Mouse (Mus musculus) frontal cortex, adult (tissue): Measurements from ENCODE around the gene Vps35.

ENCODE experiments used
- ATAC-seq: cut with Nextera tagmentation; 2 replicates; pipeline ENCODE4 v1.9.2; 2017; ENCODE audit warnings: mild to moderate bottlenecking, moderate library complexity, mixed read lengths; ENCODE audit not compliant: low TSS enrichment

Gene Vps35

DNA sequence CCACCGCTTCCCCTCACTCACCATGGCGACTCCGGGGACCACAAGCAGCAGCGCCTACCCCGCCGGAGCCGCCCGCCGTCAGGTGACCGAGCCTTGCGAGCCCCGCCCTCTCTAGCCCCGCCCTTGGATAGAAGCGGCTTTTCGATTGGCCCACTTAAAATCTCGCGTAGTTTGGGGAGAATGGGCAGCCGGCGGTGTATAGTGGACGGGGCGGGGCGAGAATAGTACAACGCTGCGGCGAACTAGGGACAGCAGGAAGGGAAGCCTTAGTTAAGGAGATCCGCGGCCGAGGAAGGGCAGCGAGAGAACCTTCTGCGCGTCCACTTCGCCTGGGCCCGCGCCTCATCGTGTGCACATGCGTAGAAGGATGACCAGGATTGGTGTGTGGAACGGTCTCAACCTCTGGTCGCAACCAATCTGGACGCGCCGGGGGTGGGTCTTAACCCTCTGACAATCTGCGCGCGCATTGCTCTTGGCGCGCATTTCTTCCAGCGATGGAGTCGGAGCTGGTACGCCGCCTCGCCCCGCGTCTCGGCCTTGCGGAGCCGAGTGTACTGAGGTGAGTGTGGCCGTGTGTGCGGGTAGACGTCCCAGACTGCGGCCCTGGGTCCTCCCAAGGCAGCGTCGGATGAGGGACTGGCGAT is at the start of gene Vps35, which contains the start of gene Orc6:
Gene Vps35, minus strand, starts transcription at position 369 of the 644 bp plus-strand sequence.
Gene Orc6, plus strand, starts transcription at position 199 of the 644 bp plus-strand sequence.
- peak; percentile 98 for ATAC-seq

GRCm38 (mm10) chr8:85339871-85340573 is 40.4 kb upstream of the Vps35 start:
- no peak for ATAC-seq

GRCm38 (mm10) chr8:85337681-85338080 is 38.1 kb upstream of the Vps35 start:
- ATAC-seq: no peak

DNA sequence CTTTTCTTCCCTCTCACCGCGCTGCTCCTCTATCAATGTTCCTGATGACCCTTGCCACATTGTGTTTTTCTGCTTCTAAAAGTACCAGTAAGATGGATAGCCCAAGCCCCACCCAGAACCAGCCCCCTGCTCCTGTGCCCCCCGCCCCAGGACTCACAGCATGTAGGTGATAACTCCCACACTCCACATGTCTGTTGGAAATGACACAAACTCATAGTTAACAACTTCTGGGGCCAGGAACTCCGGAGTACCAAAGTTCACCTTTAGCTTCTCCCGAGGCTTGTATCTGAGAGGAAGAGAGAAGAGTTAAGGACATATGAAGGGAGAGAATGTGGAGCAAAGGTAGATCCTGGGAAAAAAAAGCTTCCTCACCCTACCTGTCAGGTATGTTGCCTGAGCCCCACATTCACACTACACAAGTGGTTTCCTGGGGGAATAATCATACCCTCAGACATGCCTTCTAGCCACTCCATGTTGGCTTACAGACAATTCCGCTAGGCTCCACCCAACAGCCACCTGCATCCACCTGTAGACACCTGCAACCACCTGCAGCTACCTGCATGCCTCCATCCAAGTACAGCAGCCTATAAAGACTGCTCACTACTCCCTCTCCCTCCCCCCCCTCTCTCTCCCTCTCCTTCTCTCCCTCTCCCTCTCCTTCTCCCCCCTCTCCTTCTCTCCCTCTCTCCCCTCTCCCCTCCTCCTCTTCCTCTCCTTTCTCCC is 36.8 kb upstream of the Vps35 start:
- no peak for ATAC-seq

DNA sequence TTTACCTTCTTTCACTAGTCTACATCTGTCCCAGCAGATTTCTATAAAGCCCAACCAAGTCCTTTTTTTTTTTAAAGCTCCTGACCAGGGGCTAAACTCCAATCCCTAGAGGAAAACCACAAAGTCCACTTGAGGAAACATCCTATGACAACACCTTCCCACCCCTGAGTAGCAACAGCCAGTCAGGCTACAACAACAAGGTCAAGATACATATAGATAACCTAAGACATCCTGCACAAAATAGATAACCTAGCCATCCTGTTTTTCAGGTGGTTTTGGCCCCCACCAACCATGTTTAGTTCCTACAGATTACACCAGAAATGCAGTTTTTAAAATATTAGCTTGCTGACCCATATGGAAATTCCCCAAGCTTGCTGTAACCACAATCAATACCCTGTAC is 35.5 kb upstream of the Vps35 start:
- ATAC-seq: no peak

- no peak for ATAC-seq
Measured at GRCm38 (mm10) chr8:85329506-85329905, 29.9 kb upstream of the Vps35 start.

DNA sequence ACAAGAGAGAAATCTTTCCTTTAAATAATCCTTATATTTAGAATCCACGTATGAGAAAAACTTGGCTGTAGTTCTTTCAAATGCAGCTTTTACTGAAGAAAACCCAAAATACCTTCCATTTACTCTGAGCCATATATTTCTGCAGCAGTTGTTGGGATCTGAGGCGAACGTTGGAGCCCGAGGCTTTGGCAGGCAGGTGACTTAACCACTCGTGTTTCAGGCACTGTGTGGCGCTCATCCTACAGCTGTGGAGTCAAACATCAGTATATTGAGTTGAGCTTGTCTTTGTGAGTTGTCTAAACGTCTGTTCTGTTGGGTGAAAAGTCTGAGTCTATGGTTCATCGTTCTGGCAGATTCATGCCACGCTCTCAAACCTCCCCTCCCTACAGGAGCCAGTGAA is 27.4 kb upstream of the Vps35 start:
- ATAC-seq: no peak

- no peak for ATAC-seq
Measured at GRCm38 (mm10) chr8:85323084-85323483, 23.5 kb upstream of the Vps35 start.

DNA sequence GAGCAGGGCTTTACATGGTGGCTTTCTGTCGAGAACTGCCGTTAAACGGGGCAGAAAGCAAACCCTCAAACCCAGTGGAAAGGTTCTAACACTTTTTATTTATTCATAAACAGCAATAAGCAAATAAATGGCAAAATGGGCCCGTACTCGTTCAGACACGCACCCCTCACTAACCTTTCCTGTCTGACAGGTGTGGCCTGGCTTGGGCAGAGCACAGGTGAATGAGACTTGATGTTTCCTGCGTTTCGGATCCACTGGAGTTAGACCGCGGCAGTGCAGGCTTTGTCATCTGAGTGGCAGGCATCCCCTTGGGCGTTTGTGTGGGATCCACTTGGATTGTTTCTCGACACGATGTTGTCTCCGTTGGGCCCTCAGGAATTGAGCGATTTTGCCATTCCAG is 22.4 kb upstream of the Vps35 start:
- no peak for ATAC-seq

DNA sequence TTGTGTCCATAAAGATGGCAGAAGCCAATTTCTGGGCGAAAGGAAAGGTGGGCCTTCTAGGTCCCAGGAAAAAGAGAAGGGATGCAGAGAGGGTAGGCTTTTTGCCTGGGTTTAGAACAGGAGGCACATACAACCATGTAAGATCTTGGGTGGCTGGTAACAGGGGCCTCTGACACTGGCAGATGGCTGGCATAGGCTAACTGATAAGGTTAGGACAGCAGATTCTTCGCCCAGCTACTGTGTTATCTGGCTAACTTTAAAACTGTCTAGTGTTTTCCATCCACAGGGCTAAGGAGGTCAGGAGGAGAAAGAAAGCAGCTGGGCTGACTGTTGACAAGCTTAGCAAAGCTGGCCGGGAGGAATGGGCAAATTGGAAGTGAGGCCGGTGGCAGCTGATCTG is 18.9 kb upstream of the Vps35 start:
- no peak for ATAC-seq

GRCm38 (mm10) chr8:85313036-85313435 is 13.4 kb upstream of the Vps35 start:
- ATAC-seq: no peak

GRCm38 (mm10) chr8:85311743-85312142 is 12.1 kb upstream of the Vps35 start:
- ATAC-seq: no peak

GRCm38 (mm10) chr8:85308564-85308963 is 9.0 kb upstream of the Vps35 start:
- no peak for ATAC-seq

GRCm38 (mm10) chr8:85303531-85303930 is 3.9 kb upstream of the Vps35 start:
- ATAC-seq: no peak

DNA sequence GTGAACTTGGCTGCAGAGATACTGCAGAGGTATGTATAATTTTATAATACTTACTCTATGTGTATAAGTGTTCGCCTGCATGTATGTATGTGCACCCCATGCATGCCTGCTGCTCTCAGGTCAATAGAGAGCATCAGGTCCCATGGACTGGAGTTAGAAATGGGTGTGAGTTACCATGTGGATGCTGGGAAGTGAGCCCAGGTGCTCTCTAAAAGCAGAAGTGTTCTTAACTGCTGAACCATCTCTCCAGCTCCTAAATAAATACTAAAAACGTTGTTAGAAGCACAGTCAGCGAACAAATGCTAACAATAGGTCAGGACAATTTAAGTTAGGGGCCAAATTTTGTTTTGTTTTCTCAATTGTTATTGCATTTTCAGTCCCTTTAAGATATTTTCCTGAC is 3.3 kb upstream of the Vps35 start:
- no peak for ATAC-seq

- no peak for ATAC-seq
Measured at GRCm38 (mm10) chr8:85301941-85302340, 2.3 kb upstream of the Vps35 start.

GRCm38 (mm10) chr8:85298600-85299433 is 785 bp downstream of the Vps35 start:
- ATAC-seq: peak; percentile 25

GRCm38 (mm10) chr8:85286846-85287245 is 12.8 kb downstream of the Vps35 start:
- no peak for ATAC-seq

DNA sequence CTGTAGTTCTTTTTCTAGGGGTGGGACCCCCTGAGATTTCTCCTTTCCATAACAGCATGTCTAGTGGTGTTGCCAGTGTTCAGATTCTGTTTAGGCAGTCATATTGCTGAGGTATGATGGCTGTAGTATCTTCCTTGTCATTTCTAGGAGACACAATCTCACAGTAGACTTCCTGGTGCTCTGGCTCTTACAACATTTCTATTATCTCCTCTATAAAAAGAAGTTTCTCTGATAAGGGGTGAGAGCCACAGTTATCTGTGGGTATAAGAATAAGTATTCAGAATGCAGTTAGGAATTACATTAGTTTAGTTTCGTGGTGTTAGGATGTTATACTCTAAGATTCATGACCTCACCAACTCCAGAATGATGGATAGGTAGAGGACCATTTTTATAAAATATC is 72.3 kb downstream of the Vps35 start:
- no peak for ATAC-seq

GRCm38 (mm10) chr8:85225688-85226087 is 73.9 kb downstream of the Vps35 start, which contains the start of gene Olfr371:
TSS of gene Olfr371 (plus strand) at chr8:85225988.
- ATAC-seq: no peak

DNA sequence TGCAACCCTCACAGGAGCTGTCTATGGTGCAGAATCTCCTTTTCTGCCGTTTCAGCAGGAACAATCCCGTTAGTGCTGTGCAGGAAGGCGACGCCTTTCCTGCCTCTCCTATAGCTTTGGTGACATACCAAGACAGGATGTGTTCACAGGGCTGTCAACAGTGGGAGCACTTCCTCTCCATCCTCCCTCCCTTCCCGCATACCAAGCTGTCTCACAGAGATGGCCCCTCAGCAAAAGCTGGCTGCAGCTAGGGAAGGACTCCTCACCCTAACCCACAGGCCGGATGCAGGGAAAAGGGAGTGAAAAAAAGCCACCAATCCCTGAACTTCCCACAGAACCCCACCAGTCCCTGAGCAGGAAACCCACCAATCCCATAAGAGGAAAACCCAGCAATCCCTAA is 78.6 kb downstream of the Vps35 start:
- no peak for ATAC-seq

DNA sequence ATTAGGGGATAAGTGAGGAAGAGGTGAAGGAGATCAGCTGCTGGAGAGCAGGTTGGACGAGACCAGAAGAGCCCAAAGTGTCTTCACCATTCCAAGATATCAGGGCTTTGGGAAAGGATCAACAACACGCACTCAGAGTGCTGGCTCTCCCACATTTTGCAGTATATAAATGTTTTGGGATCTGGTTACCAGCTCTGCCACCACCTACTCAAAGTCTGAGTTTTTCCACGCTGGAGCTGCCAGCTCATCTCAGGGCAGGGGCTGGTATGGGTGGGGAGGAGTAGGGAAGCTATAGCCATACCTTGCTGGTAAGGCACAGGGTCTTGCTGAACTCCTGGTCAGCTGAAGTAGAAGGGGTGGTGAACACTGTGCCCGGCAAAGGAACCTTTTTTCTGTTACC is 79.4 kb downstream of the Vps35 start:
- peak; percentile 64; the same call in 1 of the 2 replicates for ATAC-seq
